Mouse (Mus musculus): ENCODE data around the gene Jak3. TPM values are rescaled to one million over a fixed set of nuclear protein-coding genes. Genes with fewer than 3 reads are reported as not detected.

The Jak3 gene
- total RNA-seq (2017) = 7.1 to 25.6 TPM (median 11.2 TPM) in 3 replicates

DNA sequence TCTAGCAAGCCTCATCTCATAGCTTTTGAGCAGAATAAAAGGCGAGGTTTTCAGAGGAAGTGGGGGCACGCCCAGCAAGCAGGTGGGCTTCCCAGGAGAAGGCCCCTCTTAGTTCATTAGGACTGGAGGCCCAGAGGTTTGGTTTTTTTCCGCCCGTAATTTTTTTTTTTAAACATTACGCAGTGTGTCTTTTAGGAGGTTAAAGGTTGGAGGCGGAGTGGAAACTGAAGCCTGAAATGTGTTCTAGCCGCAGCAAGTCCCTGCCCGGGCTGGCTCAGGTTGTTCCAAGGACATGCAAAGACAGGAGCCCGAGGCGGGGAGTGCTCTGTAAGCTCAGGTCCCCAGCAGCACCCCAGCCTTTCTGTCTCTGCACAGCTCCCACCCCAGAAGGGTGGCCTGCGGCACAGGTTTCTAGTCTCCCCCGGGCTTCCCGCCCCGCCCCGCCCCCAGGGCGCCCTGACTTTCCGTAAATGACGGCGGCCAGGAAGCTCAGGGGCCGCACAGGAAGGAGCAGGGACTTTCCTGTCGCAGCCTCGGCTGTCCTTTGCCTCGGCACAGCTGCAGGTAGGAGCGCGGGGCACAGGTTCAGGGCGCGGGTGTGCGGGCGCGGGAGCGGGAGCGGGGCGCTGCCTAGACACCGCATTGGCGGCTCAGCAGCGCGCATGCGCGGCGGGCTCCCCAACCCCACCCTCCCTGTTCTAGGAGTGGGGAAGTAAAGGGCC is at the start of gene Jak3:
TSS of gene Jak3 (plus strand) at position 277 of the 722 bp plus-strand sequence.
- ATAC-seq (replicated peaks; ENCODE audit: insufficient number of reproducible peaks, low FRiP score, low TSS enrichment, poor library complexity, severe bottlenecking) = peak; percentile 13; the same call in 1 of the 2 replicates

DNA sequence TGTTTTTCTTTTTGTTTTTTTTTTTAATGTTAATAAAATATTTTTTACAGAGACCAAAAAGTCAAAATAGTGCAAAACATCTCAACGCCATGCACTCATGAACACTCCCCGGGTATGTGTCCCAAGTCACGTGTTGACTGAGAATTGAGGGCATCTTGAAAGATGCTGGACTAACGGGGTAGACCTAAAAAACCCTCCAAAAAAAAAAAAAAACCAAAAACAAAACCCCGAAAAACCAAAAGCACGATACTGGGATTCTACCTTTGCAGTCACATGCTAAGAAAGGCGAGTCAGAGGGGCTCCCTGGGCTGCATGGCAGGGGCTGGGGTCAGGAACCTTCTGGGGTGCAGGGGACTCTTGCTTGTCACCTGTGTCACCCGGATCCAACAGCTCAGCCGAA is 49.3 kb upstream of the Jak3 start:
- no peak for ATAC-seq (replicated peaks; ENCODE audit: insufficient number of reproducible peaks, low FRiP score, low TSS enrichment, poor library complexity, severe bottlenecking)

DNA sequence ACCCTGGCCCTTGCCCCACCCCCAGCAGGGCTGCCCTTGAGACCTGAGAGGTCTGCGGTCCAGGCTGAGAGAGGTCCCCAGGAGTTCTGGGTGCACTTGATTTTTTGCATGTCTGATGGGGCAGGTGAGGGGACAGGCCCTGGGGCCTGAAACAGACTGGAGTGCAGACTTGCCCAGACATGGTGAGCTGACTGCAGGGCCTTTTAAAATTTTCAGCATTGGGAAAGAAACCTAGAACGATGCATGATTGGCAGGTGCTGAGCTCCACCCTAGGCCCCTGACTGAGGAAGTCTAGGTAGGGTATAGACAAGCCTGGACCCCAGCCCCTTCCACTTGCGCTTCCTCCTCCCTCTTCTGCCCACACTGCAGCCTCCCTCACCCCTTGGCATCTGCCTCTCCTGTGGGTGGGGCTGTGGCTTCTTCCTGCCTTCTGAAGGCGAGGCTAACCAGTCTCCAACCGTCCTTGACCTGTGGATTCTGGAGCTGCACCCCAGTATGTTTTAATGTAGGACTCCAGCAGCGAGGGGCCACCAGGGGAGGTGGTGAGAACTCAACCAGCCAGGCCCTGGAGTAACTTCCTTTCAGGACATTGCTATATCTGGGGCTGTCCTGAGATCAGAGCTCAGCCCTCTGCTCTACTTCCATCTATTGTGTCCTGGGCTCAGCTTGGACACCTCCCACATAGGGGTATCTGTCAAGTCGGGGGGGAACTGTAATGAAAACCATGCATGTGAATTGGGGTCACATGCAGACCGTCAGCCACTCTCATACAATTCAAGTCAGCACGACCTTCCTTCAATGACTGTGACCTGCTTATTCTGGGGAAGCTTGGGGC is 48.6 kb upstream of the Jak3 start:
- no peak for ATAC-seq (replicated peaks; ENCODE audit: insufficient number of reproducible peaks, low FRiP score, low TSS enrichment, poor library complexity, severe bottlenecking)

DNA sequence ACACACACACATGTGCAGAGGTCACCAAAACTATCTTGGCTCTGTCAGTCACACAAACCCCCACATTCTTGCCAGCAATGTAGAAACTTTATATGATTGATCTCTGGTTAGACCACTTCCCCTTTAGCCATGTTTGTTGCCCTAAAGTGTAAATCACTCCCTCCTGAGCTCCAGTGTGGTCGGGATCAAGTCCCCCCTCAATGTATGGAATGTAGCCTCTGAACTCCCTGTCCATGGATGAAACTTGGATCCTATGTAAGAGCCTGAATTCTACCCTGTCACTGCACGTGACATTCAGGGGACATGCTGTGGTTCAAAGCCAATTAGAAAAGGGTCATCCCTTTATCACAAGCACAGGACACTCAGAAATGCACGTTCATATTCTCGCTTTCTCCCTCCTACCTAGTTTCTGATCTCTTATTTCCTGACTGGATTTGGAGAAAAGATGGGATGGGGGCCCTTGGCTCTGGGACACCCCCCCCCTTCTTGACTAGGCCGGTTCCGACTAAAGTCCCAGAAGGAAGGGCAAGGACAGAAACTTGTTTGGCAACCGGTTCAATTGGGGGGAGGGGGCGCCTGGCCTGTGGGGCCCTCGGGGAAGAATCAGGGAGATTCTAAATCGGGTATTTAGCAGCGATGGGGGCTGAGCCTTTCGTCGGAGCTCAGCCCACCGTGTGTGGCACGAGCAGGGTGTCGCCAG is 47.5 kb upstream of the Jak3 start:
- ATAC-seq (replicated peaks; ENCODE audit: insufficient number of reproducible peaks, low FRiP score, low TSS enrichment, poor library complexity, severe bottlenecking) = no peak

DNA sequence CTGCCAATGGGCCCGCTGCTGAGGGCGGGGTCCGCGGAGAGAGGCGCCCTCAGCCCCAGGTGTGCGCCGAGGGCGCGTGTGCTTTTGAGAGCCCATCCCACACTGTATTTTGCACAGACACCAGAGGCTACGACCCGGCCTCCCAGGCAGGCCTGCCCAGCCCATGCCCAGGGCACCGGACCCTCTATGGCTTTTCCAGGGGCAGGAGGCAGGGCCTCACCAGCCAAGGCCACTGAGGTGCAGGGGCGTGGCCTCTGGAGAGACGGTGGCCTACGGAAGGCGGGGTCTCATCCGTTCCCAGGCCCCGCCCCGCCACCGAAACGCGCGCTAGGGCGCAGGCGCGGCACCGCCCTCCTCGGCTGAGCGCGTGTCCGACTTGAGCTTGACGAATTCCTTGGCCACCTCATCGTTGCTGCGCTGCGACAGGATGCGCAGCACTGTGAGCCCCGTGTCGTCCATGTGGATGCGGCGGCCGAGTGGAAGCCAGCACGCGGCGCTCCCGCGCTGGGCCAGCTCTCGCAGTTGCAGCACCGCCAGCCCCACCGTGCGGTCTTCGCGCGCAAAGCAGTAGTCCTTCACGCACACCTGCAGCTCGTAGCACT is 46.9 kb upstream of the Jak3 start:
- peak; percentile 65 for ATAC-seq (replicated peaks; ENCODE audit: insufficient number of reproducible peaks, low FRiP score, low TSS enrichment, poor library complexity, severe bottlenecking)

DNA sequence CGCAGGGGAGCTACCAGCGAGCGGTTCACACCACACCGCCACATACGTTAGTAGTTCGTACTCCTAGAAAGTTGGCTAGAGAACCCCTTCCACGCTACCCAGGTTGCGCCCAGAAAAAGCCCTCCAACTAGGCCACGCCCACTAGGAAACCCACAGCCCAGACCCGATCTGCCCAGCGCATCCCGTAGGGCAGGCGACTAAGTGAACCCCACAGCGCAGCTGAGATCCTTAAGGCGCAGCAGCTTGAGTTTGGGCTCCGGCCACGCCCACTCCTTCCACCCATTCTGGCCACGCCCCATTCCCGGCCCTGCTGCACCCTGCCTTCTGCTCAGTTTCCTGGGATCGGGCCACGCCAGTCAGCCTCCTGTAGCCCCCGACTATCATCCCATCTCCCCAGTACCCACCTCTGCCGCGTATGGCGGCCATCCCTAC is 46.3 kb upstream of the Jak3 start:
- ATAC-seq (replicated peaks; ENCODE audit: insufficient number of reproducible peaks, low FRiP score, low TSS enrichment, poor library complexity, severe bottlenecking) = no peak

DNA sequence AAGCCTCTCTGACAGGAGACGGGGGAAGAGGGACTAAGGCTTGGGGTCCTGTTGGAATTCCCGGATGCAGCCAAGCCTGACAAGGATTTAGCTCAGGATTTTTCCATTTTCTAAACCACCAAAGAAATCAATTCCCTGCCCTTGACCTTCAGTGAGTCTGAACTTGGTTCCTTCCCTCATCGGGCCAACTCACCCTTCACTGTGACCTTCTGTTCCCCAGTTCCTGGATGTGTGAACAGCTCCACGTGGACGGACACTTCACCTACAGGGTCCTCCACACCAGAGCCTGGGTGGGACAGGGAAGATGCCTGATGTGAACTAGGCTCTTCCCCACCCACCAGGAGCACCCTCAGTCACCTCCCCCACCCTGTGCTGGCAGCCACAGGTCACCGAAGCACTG is 45.3 kb upstream of the Jak3 start:
- ATAC-seq (replicated peaks; ENCODE audit: insufficient number of reproducible peaks, low FRiP score, low TSS enrichment, poor library complexity, severe bottlenecking) = no peak

DNA sequence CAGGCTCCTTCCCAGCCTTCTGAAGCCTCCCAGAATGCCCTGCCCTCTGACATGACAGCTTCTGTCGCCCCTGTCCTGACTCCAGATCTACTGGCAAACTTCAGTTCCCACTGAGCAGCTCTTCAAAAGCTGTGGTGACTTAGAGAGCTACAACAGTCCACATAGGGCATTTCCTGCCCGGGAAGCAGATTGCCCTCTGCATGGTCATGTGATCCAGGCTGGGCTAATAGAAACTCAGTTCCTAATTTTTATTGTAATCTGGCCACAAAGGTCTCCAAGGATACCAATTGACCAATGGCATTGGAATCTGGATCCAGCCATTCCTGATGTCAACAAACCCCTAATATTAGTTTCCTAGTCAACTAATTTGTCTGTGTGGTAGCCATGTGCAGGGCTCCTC is 44.2 kb upstream of the Jak3 start:
- no peak for ATAC-seq (replicated peaks; ENCODE audit: insufficient number of reproducible peaks, low FRiP score, low TSS enrichment, poor library complexity, severe bottlenecking)

DNA sequence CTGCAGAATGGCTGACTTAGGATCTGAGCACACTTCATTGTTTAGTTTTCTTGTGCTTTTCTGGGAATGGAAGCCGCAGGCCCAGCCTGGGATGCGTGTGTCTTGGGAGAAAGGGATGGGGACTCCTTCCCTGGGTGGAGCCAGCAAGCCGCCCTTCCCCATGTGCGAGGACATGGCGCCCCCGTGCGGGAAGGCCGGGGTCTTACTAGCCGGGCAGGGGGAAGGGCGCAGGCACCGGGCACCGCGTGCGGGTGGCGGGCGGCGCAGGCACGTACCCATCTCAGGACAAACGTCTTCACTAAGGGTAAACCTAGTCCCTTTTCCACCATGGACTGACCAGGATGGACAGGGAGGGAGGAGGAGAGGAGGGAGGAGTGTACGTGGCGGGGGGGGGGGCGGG is 42.9 kb upstream of the Jak3 start:
- ATAC-seq (replicated peaks; ENCODE audit: insufficient number of reproducible peaks, low FRiP score, low TSS enrichment, poor library complexity, severe bottlenecking) = peak; percentile 16; the same call in 1 of the 2 replicates

DNA sequence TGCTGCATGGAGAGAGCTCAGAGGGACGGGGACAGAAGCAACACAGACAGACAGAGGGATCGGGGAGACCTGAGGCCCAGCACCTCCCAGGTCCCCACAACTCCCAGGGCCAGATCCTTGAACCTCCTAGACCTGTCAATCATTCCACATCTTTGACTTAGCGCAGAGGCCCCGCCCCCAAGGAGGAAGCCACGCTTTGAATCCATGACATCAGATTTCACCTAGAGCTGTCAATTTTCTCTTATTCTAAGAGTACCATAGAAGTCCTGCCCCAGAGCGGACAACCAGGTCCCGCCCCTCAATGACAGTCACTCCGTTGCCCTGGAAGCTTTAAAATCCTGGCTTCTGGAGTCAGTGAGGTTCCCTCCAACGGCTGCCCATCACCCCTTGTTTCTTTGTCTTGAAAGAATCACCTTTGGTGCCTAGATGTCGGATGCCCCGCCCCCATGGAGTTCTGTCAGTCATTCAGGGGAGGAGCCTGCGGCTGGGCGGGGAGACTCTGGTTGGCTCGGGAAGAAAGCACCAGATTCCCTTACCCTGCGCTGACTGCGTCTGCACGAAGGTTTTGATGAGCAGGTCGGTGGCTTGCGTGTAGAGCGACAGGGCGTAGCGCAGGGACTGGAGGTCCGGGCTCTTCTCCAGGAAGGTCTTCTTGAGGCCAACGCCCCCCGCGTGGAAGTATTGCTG is 42.0 kb upstream of the Jak3 start:
- ATAC-seq (replicated peaks; ENCODE audit: insufficient number of reproducible peaks, low FRiP score, low TSS enrichment, poor library complexity, severe bottlenecking) = peak; percentile 28; the same call in 1 of the 2 replicates

DNA sequence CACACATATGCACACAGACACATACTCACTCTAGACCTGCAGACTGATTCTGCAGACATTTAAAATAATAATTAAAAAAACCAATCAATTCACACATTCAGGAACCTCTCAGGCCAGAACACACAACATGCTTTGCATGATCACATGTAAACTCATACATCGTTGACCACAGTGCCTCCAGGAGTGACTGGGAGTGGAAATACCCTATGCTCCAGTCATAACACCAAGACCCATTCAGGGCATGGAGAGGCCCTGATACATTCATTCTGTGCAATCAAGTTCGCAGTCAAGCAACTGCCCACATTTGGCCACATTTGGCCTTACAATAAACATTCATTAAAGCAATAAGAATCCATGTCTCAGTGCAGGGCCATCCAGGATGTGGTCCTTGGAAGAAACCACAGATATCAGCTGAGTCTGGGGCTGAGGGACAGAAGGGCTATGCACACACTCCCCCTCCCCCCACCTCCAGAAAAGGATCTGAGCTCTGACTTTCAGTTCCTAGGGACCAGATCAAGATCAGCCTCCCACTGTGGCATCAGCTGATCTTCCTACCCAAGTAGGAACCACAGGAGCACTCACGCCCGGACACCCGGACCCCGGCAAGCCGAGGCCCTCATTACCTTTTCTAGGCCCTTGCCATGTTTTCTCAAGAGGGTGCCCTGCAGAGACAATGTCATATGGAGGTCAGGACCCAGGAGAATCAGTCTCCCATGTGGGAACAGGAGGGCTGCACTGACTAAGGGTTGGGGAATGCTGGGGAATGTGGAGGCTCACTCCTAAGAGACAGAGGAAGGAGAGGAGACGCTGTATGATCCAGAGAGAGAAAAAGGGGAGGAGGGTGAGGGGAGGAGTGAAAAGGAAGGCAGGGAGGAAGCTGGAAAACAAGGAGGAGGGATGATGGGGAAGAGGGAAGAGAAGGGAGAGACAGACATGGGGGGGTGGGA is 38.7 kb upstream of the Jak3 start:
- no peak for ATAC-seq (replicated peaks; ENCODE audit: insufficient number of reproducible peaks, low FRiP score, low TSS enrichment, poor library complexity, severe bottlenecking)

DNA sequence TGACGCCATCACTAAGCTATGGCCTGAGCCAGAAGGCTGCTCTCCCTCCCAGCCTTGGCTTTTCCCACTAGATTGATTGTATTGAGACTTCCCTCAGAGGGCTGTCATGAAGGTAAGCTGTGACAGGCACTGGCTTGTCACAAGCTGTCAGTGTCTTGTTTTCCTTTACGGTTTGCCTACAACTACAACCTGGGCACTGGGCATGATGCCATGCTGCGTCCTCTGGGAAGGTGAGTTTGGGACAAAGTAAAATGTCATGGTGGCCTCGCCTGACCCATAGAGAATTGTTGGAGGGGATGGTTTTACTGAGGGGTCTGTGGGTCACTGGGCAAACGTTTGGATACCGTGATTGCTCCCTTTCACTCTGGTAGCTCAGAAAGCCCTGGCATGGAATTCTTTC is 37.8 kb upstream of the Jak3 start:
- no peak for ATAC-seq (replicated peaks; ENCODE audit: insufficient number of reproducible peaks, low FRiP score, low TSS enrichment, poor library complexity, severe bottlenecking)

DNA sequence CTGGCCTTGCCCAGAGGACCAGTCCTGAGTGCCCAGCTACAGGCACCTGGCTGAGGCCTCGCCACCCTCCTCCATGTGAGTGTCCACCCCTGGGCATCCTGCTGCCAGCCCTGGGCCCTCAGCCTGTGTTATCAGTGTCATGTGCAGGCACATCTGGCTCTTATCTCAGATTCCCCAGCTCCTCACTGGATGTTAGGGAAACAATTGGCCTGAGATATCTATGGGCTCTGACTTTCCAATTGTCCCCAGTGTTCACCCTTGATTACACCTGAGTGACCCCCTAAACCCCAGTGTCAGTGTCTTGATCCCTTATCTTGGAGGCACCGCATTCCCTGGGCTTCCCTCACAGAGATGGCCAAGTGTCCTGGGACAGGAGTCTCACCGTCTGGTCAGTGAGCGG is 36.8 kb upstream of the Jak3 start:
- no peak for ATAC-seq (replicated peaks; ENCODE audit: insufficient number of reproducible peaks, low FRiP score, low TSS enrichment, poor library complexity, severe bottlenecking)

DNA sequence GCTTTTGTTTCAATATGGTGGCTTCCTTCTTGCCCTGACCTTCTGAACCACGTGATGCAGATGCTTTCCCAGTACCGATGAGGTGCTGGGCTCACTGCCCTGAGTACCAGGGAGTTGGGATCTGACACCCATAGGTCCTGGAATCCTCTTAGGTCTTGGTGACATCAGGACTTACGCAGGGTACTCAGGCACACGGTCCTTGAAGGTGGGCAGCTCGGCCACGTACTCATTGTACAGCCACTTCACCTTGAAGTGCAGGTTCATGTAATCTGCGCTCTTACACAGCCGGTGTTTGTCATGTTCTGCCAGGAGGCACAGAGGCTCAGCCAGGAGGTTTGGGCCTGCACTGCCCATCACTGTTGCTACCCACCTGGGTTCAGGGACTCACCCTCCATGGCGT is 30.6 kb upstream of the Jak3 start:
- ATAC-seq (replicated peaks; ENCODE audit: insufficient number of reproducible peaks, low FRiP score, low TSS enrichment, poor library complexity, severe bottlenecking) = no peak

DNA sequence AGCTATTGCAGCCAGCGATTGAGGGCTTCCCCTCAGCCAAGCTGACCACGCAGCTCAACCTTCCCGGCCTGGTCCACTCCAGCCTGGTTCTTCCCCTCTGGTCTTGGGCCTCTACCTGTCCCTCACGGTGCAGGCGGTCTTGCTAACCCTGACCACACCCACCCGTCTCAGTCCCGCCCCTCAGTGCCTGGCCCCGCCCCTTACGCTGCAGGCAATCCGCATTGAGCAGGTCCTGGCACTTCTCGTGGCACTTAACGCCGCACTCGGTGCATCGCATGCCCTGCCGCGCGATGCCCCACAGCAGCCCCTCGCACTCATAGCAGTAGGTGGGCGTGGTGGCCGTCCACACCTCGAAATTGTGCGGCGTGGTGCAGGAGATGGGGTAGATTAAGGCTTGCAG is 21.5 kb upstream of the Jak3 start:
- 0 out of 2 replicates have a peak, but pooled peaks have one; percentile 5 for ATAC-seq (replicated peaks; ENCODE audit: insufficient number of reproducible peaks, low FRiP score, low TSS enrichment, poor library complexity, severe bottlenecking)

DNA sequence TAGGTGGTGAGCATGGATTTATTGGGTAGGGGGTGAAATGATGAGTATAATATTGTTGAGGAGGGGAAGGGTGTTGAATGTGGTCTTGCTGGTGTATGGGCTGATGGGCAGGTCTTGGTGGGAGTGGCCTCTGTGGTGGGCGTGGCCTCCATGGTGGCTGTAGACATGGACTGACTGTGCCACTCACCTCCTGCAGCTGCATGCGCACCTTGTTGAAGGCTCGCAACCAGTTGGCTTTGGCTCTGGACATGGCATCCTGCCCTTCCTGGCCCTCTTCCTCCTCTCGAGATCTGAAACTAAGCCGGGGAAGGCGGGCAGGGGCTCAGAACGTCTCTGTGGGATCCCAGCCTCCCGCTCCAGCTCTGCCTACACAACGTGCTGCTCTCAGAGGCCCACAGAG is 18.3 kb upstream of the Jak3 start:
- no peak for ATAC-seq (replicated peaks; ENCODE audit: insufficient number of reproducible peaks, low FRiP score, low TSS enrichment, poor library complexity, severe bottlenecking)

DNA sequence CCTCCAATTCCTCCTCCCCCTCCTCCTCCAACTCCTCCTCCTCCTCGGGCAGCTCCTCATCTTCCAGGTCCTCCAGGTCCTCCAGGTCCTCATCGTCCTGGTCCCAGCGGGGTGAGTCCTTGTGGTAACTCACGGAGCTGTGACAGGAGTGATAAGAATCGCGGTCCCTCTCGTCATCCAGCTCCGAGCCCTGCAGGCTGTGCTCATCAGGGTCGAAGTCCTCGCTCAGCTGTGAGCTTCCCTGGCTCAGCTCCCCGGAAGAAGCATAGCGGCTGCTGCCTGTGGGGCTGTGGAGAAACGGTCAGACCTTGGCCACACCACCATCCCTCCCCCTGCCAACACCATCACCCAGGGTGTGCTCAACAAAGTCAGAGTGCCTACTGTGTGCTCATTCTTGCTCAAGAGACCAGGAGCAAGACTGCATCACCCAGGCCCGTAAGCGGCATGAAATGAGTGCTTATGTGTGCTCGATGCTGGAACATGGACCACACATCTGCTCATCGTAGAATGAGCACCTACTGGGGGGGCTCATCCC is 17.5 kb upstream of the Jak3 start:
- ATAC-seq (replicated peaks; ENCODE audit: insufficient number of reproducible peaks, low FRiP score, low TSS enrichment, poor library complexity, severe bottlenecking) = no peak

All from monocyte, adult 5-6 weeks (primary cell).